1 mouse cellular context compared by ENCODE assay signal in genomic region chr7:19308454-19309277, GRCm38 (mm10).
A peak's percentile ranks its signal among the peaks of the same experiment; 100 is the strongest.
TF ChIP-seq lines count a peak whose summit lies in the region.

No protein-coding gene starts in this region.

TF ChIP-seq in CH12.LX, 34 proteins besides CTCF, POLR2A, EP300 and RAD21:
- TF ChIP-seq MEF2A (IDR thresholded peaks at IDR 0.05; ENCODE audit: borderline replicate concordance, low read depth, low read length) (peak; percentile 70), ELF1 (IDR thresholded peaks at IDR 0.05; ENCODE audit: low read depth, low read length) (peak; percentile 72), MAZ (IDR thresholded peaks at IDR 0.05; ENCODE audit: low read depth, low read length) (peak; percentile 92), ETS1 (conservative IDR thresholded peaks at IDR 0.05; ENCODE audit: low read depth, low read length) (peak; percentile 92), MXI1 (IDR thresholded peaks at IDR 0.05; ENCODE audit: low read depth, low read length) (peak; percentile 82), ZC3H11A (IDR thresholded peaks at IDR 0.05; ENCODE audit: low read depth, low read length) (no peak), MYC (IDR thresholded peaks at IDR 0.05; ENCODE audit: low read depth, low read length) (no peak), TCF12 (IDR thresholded peaks at IDR 0.05; ENCODE audit: low read depth, low read length) (0 out of 2 replicates have a peak, but pooled peaks have one; percentile 27), HCFC1 (IDR thresholded peaks at IDR 0.05; ENCODE audit: low read depth, low read length) (peak; percentile 59), NRF1 (IDR thresholded peaks at IDR 0.05; ENCODE audit: low read depth, low read length) (peak; percentile 54), MAX (IDR thresholded peaks at IDR 0.05; ENCODE audit: low read length) (peak; percentile 69; the same call in 1 of the 2 replicates), GABPA (IDR thresholded peaks at IDR 0.05; ENCODE audit: insufficient replicate concordance, low read depth, low read length) (no peak), USF1 (IDR thresholded peaks at IDR 0.05; ENCODE audit: low read depth, low read length) (peak; percentile 6; the same call in 1 of the 2 replicates), BHLHE40 (IDR thresholded peaks at IDR 0.05; ENCODE audit: low read depth, low read length) (peak; percentile 93), IRF4 (IDR thresholded peaks at IDR 0.05; ENCODE audit: low read depth, low read length) (no peak), SIN3A (IDR thresholded peaks at IDR 0.05; ENCODE audit: low read length) (peak; percentile 83), JUN (IDR thresholded peaks at IDR 0.05; ENCODE audit: insufficient read depth, low read depth, low read length) (no peak), CHD2 (IDR thresholded peaks at IDR 0.05; ENCODE audit: low read length) (peak; percentile 37; the same call in 1 of the 2 replicates)
